Mouse (Mus musculus) intestine, postnatal 0 days (tissue): ENCODE measurements around the gene Fbxo9. TPM values are rescaled to one million over a fixed set of nuclear protein-coding genes. Genes with fewer than 3 reads are reported as not detected.

ENCODE experiments used
- ATAC-seq: fragments of 200-750 bp; cut with Nextera tagmentation; 2 replicates; pipeline ENCODE4 v1.8.0; 2017; ENCODE audit warnings: mild to moderate bottlenecking, moderate TSS enrichment, moderate library complexity
- H3K27ac ChIP-seq: fragments of 300-500 bp; sonication (generic); 2 replicates; pipeline ENCODE4 v1.5.1; 2014; ENCODE audit warnings: mild to moderate bottlenecking, low read depth, low read length, moderate library complexity
- H3K27me3 ChIP-seq: fragments of 300-500 bp; sonication (generic); replicated peaks from 2 replicates; pipeline ENCODE4 v1.6.1; 2014; ENCODE audit warnings: low read length, mixed read lengths; ENCODE audit not compliant: control insufficient read depth, insufficient read depth
- H3K36me3 ChIP-seq: fragments of 300-500 bp; sonication (generic); 2 replicates; pipeline ENCODE4 v1.6.1; 2014; ENCODE audit warnings: mild to moderate bottlenecking, moderate library complexity; ENCODE audit not compliant: control insufficient read depth, insufficient read depth
- H3K4me1 ChIP-seq: fragments of 300-500 bp; sonication (generic); replicated peaks from 2 replicates; pipeline ENCODE4 v1.6.1; 2014; ENCODE audit warnings: antibody characterized with exemption, low read length, mixed read lengths; ENCODE audit not compliant: control insufficient read depth, insufficient read depth
- H3K4me2 ChIP-seq: fragments of 300-500 bp; sonication (generic); replicated peaks from 2 replicates; pipeline ENCODE4 v1.6.1; 2014; ENCODE audit warnings: low read depth, mild to moderate bottlenecking, moderate library complexity
- H3K4me3 ChIP-seq: fragments of 300-500 bp; sonication (generic); 2 replicates; pipeline ENCODE4 v1.5.1; 2014; ENCODE audit warnings: low read depth, low read length
- H3K9ac ChIP-seq: fragments of 300-500 bp; sonication (generic); 2 replicates; pipeline ENCODE4 v1.6.1; 2014; ENCODE audit warnings: mild to moderate bottlenecking, low read depth, low read length
- H3K9me3 ChIP-seq: fragments of 300-500 bp; sonication (generic); 2 replicates; pipeline ENCODE4 v1.6.1; 2016; ENCODE audit warnings: mixed run types; ENCODE audit not compliant: control insufficient read depth
- CTCF ChIP-seq: sonication (generic); IDR thresholded peaks from 2 replicates; pipeline ENCODE4 v1.5.1; 2016; ENCODE audit warnings: low read depth, mild to moderate bottlenecking, control low read depth, antibody characterized with exemption, moderate library complexity
- WGBS: fragments of 180-500 bp; shearing (Covaris S2); extraction: QIAGEN DNeasy Blood & Tissue Kit; methylation state at CpG from one replicate; pipeline ENCODE4 v1.1.7; 2014; 5-methylcytosine and 5-hydroxymethylcytosine counted together
- polyA plus RNA-seq: library from polyadenylated mRNA; unstranded; fragments of >200 nt; fragmentation: Nextera tagmentation; extraction: Ambion mirVana; gene quantifications from 2 replicates; pipeline ENCODE4 v1.2.1, GENCODE M21; 2015

The Fbxo9 gene
- polyA plus RNA-seq, 1 experiment from 2014 or later = 40.2 TPM

GRCm38 (mm10) chr9:78053821-78054220 is 55.0 kb downstream of the Fbxo9 start:
- no peak for TF ChIP-seq CTCF
- 70% methylated on average over 8 of the region's 8 CpGs for WGBS
- Histone ChIP-seq H3K4me2 (no peak overlapping the region), H3K4me3 (no peak overlapping the region), H3K27ac (no peak overlapping the region), H3K4me1 (no peaks in the 10 kb centered on the region), H3K27me3 (no peaks in the 10 kb centered on the region), H3K9ac (no peak overlapping the region), H3K9me3 (no peaks in the 10 kb centered on the region), H3K36me3 (no peaks in the 10 kb centered on the region)
- no peak for ATAC-seq

GRCm38 (mm10) chr9:78051677-78052076 is 57.2 kb downstream of the Fbxo9 start, which contains the start of gene Gcm1:
Gene Gcm1, plus strand, starts transcription at chr9:78051924.
- Histone ChIP-seq H3K9ac (no peak within 1 kb of the TSS), H3K4me2 (no peak within 1 kb of the TSS), H3K36me3 (no peaks in the 10 kb centered on the region), H3K27ac (no peak within 1 kb of the TSS), H3K4me1 (no peaks in the 10 kb centered on the region), H3K4me3 (no peak within 1 kb of the TSS), H3K27me3 (no peaks in the 10 kb centered on the region), H3K9me3 (no peaks in the 10 kb centered on the region)
- 26% methylated on average over 3 of the region's 3 CpGs for WGBS
- no peak for ATAC-seq
- TF ChIP-seq CTCF = no peak

GRCm38 (mm10) chr9:78050452-78050970 is 58.4 kb downstream of the Fbxo9 start:
- Histone ChIP-seq H3K4me1 (no peaks in the 10 kb centered on the region), H3K36me3 (no peaks in the 10 kb centered on the region), H3K27me3 (no peaks in the 10 kb centered on the region), H3K27ac (no peak overlapping the region), H3K4me3 (no peak overlapping the region), H3K4me2 (no peak overlapping the region), H3K9me3 (no peaks in the 10 kb centered on the region), H3K9ac (no peak overlapping the region)
- TF ChIP-seq CTCF = no peak
- no peak for ATAC-seq
- 57% methylated on average over 5 of the region's 5 CpGs for WGBS

GRCm38 (mm10) chr9:78046755-78047154 is 62.1 kb downstream of the Fbxo9 start:
- Histone ChIP-seq H3K4me3 (peak overlapping the region; percentile 31), H3K4me2 (peak overlapping the region; percentile 55), H3K9ac (no peak overlapping the region), H3K36me3 (no peaks in the 10 kb centered on the region), H3K27ac (no peak overlapping the region), H3K27me3 (no peaks in the 10 kb centered on the region), H3K4me1 (no peaks in the 10 kb centered on the region), H3K9me3 (no peaks in the 10 kb centered on the region)
- ATAC-seq = no peak
- WGBS = 44% methylated on average over 20 of the region's 20 CpGs
- TF ChIP-seq CTCF = peak; percentile 40

- H3K27ac ChIP-seq = no peak overlapping the region; the same call in 1 of the 2 replicates
Observed at GRCm38 (mm10) chr9:78045171-78045570, 63.7 kb downstream of the Fbxo9 start.

GRCm38 (mm10) chr9:78038755-78039489 is 69.9 kb downstream of the Fbxo9 start:
- 38% methylated on average over 18 of the region's 18 CpGs for WGBS
- H3K36me3 ChIP-seq = no peaks in the 10 kb centered on the region
- no peak overlapping the region for H3K4me2 ChIP-seq
- no peaks in the 10 kb centered on the region for H3K4me1 ChIP-seq
- no peak overlapping the region for H3K9ac ChIP-seq
- H3K27ac ChIP-seq = no peak overlapping the region
- no peaks in the 10 kb centered on the region for H3K27me3 ChIP-seq
- no peak overlapping the region for H3K4me3 ChIP-seq
- peak; percentile 41; the same call in 1 of the 2 replicates for ATAC-seq
- TF ChIP-seq CTCF = peak; percentile 99
- no peaks in the 10 kb centered on the region for H3K9me3 ChIP-seq

More at GRCm38 (mm10) chr9:78045171-78045570, 63.7 kb downstream of the Fbxo9 start:
- Histone ChIP-seq H3K27me3 (no peaks in the 10 kb centered on the region), H3K4me1 (no peaks in the 10 kb centered on the region), H3K4me2 (no peak overlapping the region), H3K4me3 (no peak overlapping the region), H3K9ac (no peak overlapping the region), H3K36me3 (no peaks in the 10 kb centered on the region), H3K9me3 (no peaks in the 10 kb centered on the region)
- no peak for ATAC-seq
- TF ChIP-seq CTCF = no peak
- 55% methylated on average over 6 of the region's 6 CpGs for WGBS
